Mouse (Mus musculus): ENCODE measurements at regions not wholly inside any gene's neighbourhood (a gene's known extent, or its start where the extent isn't known, plus 50 kb on each side); places are given as distances from the start of the nearest gene placed in this dataset.
A peak's percentile ranks its signal among the peaks of the same experiment; 100 is the strongest.

GRCm38 (mm10) chr3:19046610-19047009, 581.9 kb downstream of the 1700064H15Rik start:
- H3K36me3 ChIP-seq (ENCODE audit: control insufficient read depth, insufficient read depth, low read length): no peaks in the 10 kb centered on the region
- no peak for DNase-seq
- WGBS: 75% methylated on average over 1 of the region's 1 CpGs
- H3K27ac ChIP-seq (ENCODE audit: control insufficient read depth, insufficient read depth, low read length): no peak overlapping the region
- no peak for TF ChIP-seq CTCF (IDR thresholded peaks at IDR 0.05; ENCODE audit: borderline replicate concordance, control insufficient read depth, extremely low read depth, insufficient read depth, low read length, poor library complexity)
- no peaks in the 10 kb centered on the region for H3K4me1 ChIP-seq (replicated peaks; ENCODE audit: control insufficient read depth, insufficient read depth, low read length)
- H3K4me3 ChIP-seq (ENCODE audit: control insufficient read depth, insufficient read depth, low read length): no peak overlapping the region
- no peaks in the 10 kb centered on the region for H3K27me3 ChIP-seq (ENCODE audit: control insufficient read depth, insufficient read depth, low read length)

GRCm38 (mm10) chr3:19055961-19056360, 572.5 kb downstream of the 1700064H15Rik start:
- Histone ChIP-seq H3K4me3 (ENCODE audit: control insufficient read depth, insufficient read depth, low read length) (no peak overlapping the region), H3K27me3 (ENCODE audit: control insufficient read depth, insufficient read depth, low read length) (no peaks in the 10 kb centered on the region), H3K36me3 (ENCODE audit: control insufficient read depth, insufficient read depth, low read length) (no peaks in the 10 kb centered on the region), H3K27ac (ENCODE audit: control insufficient read depth, insufficient read depth, low read length) (no peak overlapping the region), H3K4me1 (replicated peaks; ENCODE audit: control insufficient read depth, insufficient read depth, low read length) (no peaks in the 10 kb centered on the region)
- 76% methylated on average over 3 of the region's 3 CpGs for WGBS
- TF ChIP-seq CTCF (IDR thresholded peaks at IDR 0.05; ENCODE audit: borderline replicate concordance, control insufficient read depth, extremely low read depth, insufficient read depth, low read length, poor library complexity) (no peak), POLR2A (IDR thresholded peaks at IDR 0.05; ENCODE audit: control insufficient read depth, extremely low read depth, insufficient read depth, low read length, poor library complexity) (no peak)
- no peak for DNase-seq

GRCm38 (mm10) chr3:19056623-19057022, 571.9 kb downstream of the 1700064H15Rik start:
- H3K36me3 ChIP-seq (ENCODE audit: control insufficient read depth, insufficient read depth, low read length): no peaks in the 10 kb centered on the region
- 50% methylated on average over 9 of the region's 9 CpGs for WGBS
- no peak for TF ChIP-seq CTCF (IDR thresholded peaks at IDR 0.05; ENCODE audit: borderline replicate concordance, control insufficient read depth, extremely low read depth, insufficient read depth, low read length, poor library complexity)
- no peak for TF ChIP-seq POLR2A (IDR thresholded peaks at IDR 0.05; ENCODE audit: control insufficient read depth, extremely low read depth, insufficient read depth, low read length, poor library complexity)
- H3K27me3 ChIP-seq (ENCODE audit: control insufficient read depth, insufficient read depth, low read length): no peaks in the 10 kb centered on the region
- no peak for DNase-seq
- no peak overlapping the region for H3K27ac ChIP-seq (ENCODE audit: control insufficient read depth, insufficient read depth, low read length)
- H3K4me1 ChIP-seq (replicated peaks; ENCODE audit: control insufficient read depth, insufficient read depth, low read length): no peaks in the 10 kb centered on the region
- no peak overlapping the region for H3K4me3 ChIP-seq (ENCODE audit: control insufficient read depth, insufficient read depth, low read length)

GRCm38 (mm10) chr3:19059906-19060870, 568.3 kb downstream of the 1700064H15Rik start:
- Histone ChIP-seq H3K27ac (ENCODE audit: control insufficient read depth, insufficient read depth, low read length) (no peak overlapping the region), H3K27me3 (ENCODE audit: control insufficient read depth, insufficient read depth, low read length) (no peaks in the 10 kb centered on the region), H3K36me3 (ENCODE audit: control insufficient read depth, insufficient read depth, low read length) (no peaks in the 10 kb centered on the region), H3K4me3 (ENCODE audit: control insufficient read depth, insufficient read depth, low read length) (no peak overlapping the region), H3K4me1 (replicated peaks; ENCODE audit: control insufficient read depth, insufficient read depth, low read length) (no peaks in the 10 kb centered on the region)
- DNase-seq: no peak
- TF ChIP-seq POLR2A (IDR thresholded peaks at IDR 0.05; ENCODE audit: control insufficient read depth, extremely low read depth, insufficient read depth, low read length, poor library complexity): no peak
- TF ChIP-seq CTCF (IDR thresholded peaks at IDR 0.05; ENCODE audit: borderline replicate concordance, control insufficient read depth, extremely low read depth, insufficient read depth, low read length, poor library complexity): no peak
- 77% methylated on average over 17 of the region's 17 CpGs for WGBS

- Histone ChIP-seq H3K4me3 (ENCODE audit: control insufficient read depth, insufficient read depth, low read length) (no peak overlapping the region), H3K27ac (ENCODE audit: control insufficient read depth, insufficient read depth, low read length) (no peak overlapping the region), H3K36me3 (ENCODE audit: control insufficient read depth, insufficient read depth, low read length) (no peaks in the 10 kb centered on the region), H3K27me3 (ENCODE audit: control insufficient read depth, insufficient read depth, low read length) (no peaks in the 10 kb centered on the region), H3K4me1 (replicated peaks; ENCODE audit: control insufficient read depth, insufficient read depth, low read length) (no peaks in the 10 kb centered on the region)
- WGBS: 57% methylated on average over 14 of the region's 14 CpGs
- TF ChIP-seq POLR2A (IDR thresholded peaks at IDR 0.05; ENCODE audit: control insufficient read depth, extremely low read depth, insufficient read depth, low read length, poor library complexity) (no peak), CTCF (IDR thresholded peaks at IDR 0.05; ENCODE audit: borderline replicate concordance, control insufficient read depth, extremely low read depth, insufficient read depth, low read length, poor library complexity) (no peak)
- DNase-seq: no peak
Observed at GRCm38 (mm10) chr3:19061488-19062248, 566.8 kb downstream of the 1700064H15Rik start.

GRCm38 (mm10) chr3:19062249-19062859, 566.1 kb downstream of the 1700064H15Rik start:
- no peak overlapping the region for H3K4me3 ChIP-seq (ENCODE audit: control insufficient read depth, insufficient read depth, low read length)
- no peak overlapping the region for H3K27ac ChIP-seq (ENCODE audit: control insufficient read depth, insufficient read depth, low read length)
- WGBS: 44% methylated on average over 6 of the region's 6 CpGs
- no peaks in the 10 kb centered on the region for H3K4me1 ChIP-seq (replicated peaks; ENCODE audit: control insufficient read depth, insufficient read depth, low read length)
- TF ChIP-seq CTCF (IDR thresholded peaks at IDR 0.05; ENCODE audit: borderline replicate concordance, control insufficient read depth, extremely low read depth, insufficient read depth, low read length, poor library complexity): no peak
- no peaks in the 10 kb centered on the region for H3K27me3 ChIP-seq (ENCODE audit: control insufficient read depth, insufficient read depth, low read length)
- peak; percentile 8 for DNase-seq
- H3K36me3 ChIP-seq (ENCODE audit: control insufficient read depth, insufficient read depth, low read length): no peaks in the 10 kb centered on the region

All from thymus, adult 2 months (tissue).